Mouse (Mus musculus) layer of hippocampus, postnatal 14 days (tissue): ENCODE measurements around the gene Bckdk. TPM values are rescaled to one million over a fixed set of nuclear protein-coding genes. Genes with fewer than 3 reads are reported as not detected.
"Not testable (repeated sequence)": the region's sequence is repeated elsewhere in the genome, so short reads cannot be mapped to it uniquely, and the experiment has no call there.

ENCODE experiments used
- DNase-seq, 2 experiments: peaks; one replicate each; pipeline ENCODE4 v3.0.0; 2021 to 2022; ENCODE audit warnings: low spot score in 2 of 2, mixed read lengths in 1 of 2
- total RNA-seq, 2 experiments: library from RNA; stranded (reverse); gene quantifications; 2 replicates each; pipeline ENCODE4 v1.2.3; 2021

Gene Bckdk
- total RNA-seq, 2 experiments from 2014 or later: 38.5 to 48.9 TPM

GRCm38 (mm10) chr7:127928596-127928995 lies 24.7 kb downstream of the Bckdk start:
- DNase-seq: no peak

- DNase-seq: no peak
These were observed 26.0 kb downstream of the Bckdk start, which contains the start of gene Prss8 for GRCm38 (mm10) chr7:127929923-127930322. Gene Prss8, minus strand, starts transcription at chr7:127930104.

- DNase-seq: no peak
These were observed 26.8 kb downstream of the Bckdk start for GRCm38 (mm10) chr7:127930636-127931035.

DNA sequence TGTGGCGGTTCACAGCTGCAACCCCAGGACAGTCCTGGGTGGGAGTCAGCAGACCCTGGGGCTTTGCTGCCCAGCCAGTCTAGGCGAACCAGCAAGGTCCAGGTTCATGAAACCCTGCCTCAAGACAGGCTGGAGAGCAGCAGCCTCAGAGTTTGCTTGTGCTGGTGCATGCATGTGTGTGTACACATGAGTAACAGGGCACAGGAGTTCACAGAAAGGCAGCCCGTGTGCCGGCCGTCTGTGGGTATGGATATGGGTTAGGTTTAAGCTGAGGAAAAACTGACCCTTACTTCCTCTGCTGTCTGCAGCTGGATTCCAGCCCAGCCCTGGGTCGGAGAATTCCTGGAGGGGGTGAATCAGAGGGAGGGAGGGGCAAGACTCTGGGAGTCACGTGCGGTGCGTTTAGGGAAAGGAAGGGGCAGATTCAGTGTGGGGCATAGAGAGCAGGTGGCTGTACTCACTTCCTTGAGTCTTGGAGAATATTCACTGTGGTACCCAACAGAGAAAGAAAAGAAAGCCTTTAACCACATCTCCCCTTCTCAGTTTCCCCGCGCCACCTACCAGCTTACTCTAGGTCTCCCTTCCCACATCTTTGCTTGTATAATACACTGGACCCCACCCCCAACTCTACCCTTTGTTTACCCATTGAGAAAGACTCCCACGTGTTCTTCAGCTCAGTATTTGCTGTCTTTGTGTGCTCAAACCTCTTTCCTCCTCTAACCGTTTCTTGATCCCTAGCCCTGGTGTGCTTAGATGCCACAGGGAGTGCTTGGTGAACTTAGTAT lies 27.7 kb downstream of the Bckdk start:
- DNase-seq: no peak

- DNase-seq: no peak
These were observed 28.6 kb downstream of the Bckdk start for GRCm38 (mm10) chr7:127932273-127933031.

DNA sequence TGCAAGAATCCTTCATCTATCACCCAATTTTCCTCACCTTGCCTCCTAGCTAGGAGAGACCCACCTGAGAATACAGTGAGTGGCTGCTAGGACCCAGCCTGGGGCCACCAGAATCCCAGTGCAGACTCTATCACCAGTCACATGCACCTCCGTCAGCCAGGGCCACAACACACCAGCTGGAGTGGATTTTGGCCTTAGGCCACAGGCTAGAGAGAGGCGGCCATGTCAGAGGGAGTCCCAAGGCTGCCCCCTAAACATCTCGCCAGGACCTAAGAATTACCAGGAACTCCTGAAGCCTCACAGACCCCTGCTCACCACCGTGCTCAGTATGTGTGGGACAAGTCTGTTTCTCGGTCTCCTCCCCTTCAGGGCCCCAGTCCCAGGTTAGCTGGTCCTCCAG lies 30.2 kb downstream of the Bckdk start:
- no peak for DNase-seq

GRCm38 (mm10) chr7:127935028-127935722 lies 31.3 kb downstream of the Bckdk start:
- DNase-seq: peak; percentile 96

GRCm38 (mm10) chr7:127935748-127936159 lies 31.9 kb downstream of the Bckdk start:
- no peak for DNase-seq

DNA sequence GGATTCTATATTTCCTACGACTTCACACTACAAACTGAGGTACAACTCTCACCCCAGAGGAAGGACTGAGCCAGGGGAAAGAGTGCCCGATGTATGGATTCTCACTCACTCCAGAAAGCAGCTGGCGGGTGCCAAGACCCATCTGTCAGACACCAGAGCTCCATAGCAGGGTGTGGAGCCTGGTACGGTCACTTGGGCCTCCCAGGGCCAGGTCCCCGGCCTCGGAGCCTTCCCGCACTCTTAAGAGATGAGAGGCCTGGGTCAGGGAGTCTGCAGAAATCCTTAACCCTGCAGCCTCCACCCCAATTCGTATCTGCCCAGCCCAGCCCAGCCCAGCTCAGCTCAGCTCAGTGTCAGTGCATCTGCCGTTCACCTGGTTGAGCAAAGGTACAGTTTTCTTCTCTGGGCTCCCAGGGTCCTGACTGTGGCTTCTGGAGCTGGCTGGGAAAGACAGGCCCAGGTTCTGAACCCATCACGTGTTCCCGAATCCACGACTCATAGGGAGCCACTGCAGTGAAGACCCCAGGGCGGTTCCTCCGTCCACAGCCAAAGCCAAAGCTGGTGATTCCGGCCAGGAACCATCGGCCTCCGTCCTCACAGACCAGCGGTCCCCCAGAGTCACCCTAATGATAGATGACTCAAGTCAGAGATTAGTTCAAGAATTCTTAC lies 32.5 kb downstream of the Bckdk start:
- DNase-seq: no peak

DNA sequence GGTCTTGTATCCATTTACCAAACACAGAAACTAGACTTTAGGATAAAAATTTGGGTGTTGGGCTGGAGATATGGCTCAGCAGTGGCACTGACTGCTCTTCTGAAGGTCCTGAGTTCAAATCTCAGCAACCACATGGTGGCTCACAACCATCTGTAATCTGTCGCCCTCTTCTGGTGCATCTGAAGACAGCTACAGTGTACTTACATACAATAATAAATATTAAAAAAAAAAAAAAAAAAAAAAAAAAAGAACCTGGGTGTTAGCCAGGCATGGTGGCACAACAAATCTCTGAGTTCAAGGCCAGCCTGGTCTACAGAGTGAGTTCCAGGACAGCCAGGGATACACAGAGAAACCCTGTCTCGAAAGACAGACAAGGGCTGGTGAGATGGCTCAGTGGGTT lies 38.2 kb downstream of the Bckdk start:
- not testable (repeated sequence) for DNase-seq

- no peak for DNase-seq
These were observed 40.7 kb downstream of the Bckdk start for GRCm38 (mm10) chr7:127944614-127945013.

DNA sequence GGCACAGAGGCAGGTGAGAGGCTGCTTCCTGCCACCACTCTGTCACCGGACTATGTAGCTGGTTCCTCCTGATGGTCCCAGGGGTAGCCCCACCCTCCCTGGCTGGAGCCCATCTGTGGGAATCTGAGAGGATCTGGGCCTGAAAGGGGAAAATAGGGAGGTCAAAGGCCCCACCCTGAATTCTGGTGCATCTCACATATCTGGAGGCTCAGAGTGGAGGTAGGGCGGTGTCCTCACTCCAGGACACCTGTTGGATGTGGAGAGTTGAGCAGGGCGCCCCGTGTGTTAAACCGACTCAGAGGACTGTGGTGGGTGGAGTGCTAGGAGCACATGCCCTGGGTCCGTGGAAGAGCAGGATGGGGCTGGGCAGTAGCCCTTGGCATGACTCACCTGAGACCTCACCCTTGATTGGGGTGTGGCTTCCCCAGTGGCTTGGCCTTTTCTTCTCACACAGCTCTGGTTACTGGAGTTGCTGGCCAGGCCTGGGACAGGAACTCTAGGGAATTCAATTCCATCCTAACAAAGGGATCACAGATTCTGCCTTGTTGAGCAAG lies 42.7 kb downstream of the Bckdk start, which contains the start of gene Prss36:
Prss36 (minus strand) TSS at position 256 of the 554 bp plus-strand sequence.
- no peak for DNase-seq

DNA sequence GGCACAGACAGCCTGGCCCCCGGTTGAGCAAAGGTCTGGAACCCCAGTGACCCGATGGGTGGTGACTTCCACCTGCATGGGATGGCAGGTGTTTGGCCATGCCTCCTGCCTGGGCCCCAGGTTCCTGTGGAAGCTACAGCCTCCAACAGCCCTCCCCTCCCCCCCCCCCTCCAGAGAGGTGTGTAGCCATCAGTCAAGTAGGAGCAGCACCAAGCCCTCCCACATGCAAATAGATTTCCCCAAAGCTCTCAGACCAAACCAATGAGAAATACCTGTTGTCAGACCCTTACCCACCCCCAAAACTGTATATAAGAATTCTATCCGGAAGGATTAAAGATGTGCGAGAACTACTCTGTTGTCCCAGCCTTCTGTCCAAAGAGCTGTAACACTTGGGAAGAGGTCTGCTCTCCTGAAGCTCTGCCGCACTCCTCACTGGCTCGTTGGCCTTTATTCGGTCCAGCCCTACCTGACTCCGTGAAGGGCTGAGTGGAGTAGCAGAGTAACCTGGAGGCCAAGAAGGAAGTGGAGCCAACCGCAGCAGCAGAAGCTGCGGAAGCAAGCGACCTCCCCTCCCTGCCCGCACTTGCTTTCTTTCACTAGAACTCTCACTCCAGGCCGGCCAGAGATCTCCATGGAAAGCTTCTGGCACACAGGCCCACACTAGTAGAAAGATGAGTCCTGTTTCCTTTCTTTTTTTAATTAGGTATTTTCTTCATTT lies 49.1 kb downstream of the Bckdk start:
- no peak for DNase-seq

- no peak for DNase-seq
These were observed 55.5 kb downstream of the Bckdk start for GRCm38 (mm10) chr7:127959364-127959763.

Other genes with a start within 250 kb of the Bckdk start
- 10 to 100 TPM; 30.3 to 38.0 TPM for gene Bcl7c, start 195.1 kb upstream of the Bckdk start, total RNA-seq
- gene Ctf1, start 191.3 kb upstream of the Bckdk start, total RNA-seq: 1 to 10 TPM; 3.2 to 5.4 TPM
- gene Ctf2, start 171.9 kb upstream of the Bckdk start, total RNA-seq: not detected
- 10 to 100 TPM; 73.0 to 73.5 TPM for gene Fbxl19, start 159.5 kb upstream of the Bckdk start, total RNA-seq
- gene Orai3, start 134.3 kb upstream of the Bckdk start, total RNA-seq: 10 to 100 TPM; 22.4 to 22.7 TPM
- 10 to 100 TPM; 38.2 to 41.8 TPM for gene Setd1a, start 127.4 kb upstream of the Bckdk start, total RNA-seq
- gene Gm49388, start 118.5 kb upstream of the Bckdk start, total RNA-seq: 1 to 10 TPM; 4.1 to 4.7 TPM
- 1 to 10 TPM; 5.9 to 6.6 TPM for gene Hsd3b7, start 103.5 kb upstream of the Bckdk start, total RNA-seq
- 10 to 100 TPM; 51.4 to 59.6 TPM for gene Stx4a, start 79.8 kb upstream of the Bckdk start, total RNA-seq
- gene Stx1b, start 79.5 kb upstream of the Bckdk start, total RNA-seq: 100 to 1,000 TPM; 341 to 360 TPM
- 10 to 100 TPM; 28.1 to 29.0 TPM for gene Zfp646, start 27.9 kb upstream of the Bckdk start, total RNA-seq
- 10 to 100 TPM; 22.4 to 23.9 TPM for gene Zfp668, start 27.3 kb upstream of the Bckdk start, total RNA-seq
- 1 to 10 TPM in 1 of 2 experiments, under 1 TPM in 1; 0.98 to 1.4 TPM for gene Prss53, start 13.1 kb upstream of the Bckdk start, total RNA-seq
- not detected for gene Gm21974, start 8.6 kb upstream of the Bckdk start, total RNA-seq
- gene Vkorc1, start 8.5 kb upstream of the Bckdk start, total RNA-seq: 10 to 100 TPM; 20.2 to 24.7 TPM
- gene Kat8, start 8.4 kb downstream of the Bckdk start, total RNA-seq: 10 to 100 TPM; 24.0 to 30.0 TPM
- gene Prss8, start 26.0 kb downstream of the Bckdk start, total RNA-seq: under 1 TPM in 1 of 2 experiments, not detected in 1; 0.60 TPM
- 10 to 100 TPM; 12.2 to 12.4 TPM for gene Prss36, start 42.6 kb downstream of the Bckdk start, total RNA-seq
- 100 to 1,000 TPM; 328 to 375 TPM for gene Fus, start 63.4 kb downstream of the Bckdk start, total RNA-seq
- 1 to 10 TPM; 1.5 to 4.3 TPM for gene Pycard, start 89.8 kb downstream of the Bckdk start, total RNA-seq
- under 1 TPM; 0.25 to 0.36 TPM for gene Trim72, start 99.9 kb downstream of the Bckdk start, total RNA-seq
- 10 to 100 TPM; 11.1 to 13.1 TPM for gene Itgam, start 158.6 kb downstream of the Bckdk start, total RNA-seq
- under 1 TPM in 1 of 2 experiments, not detected in 1; 0.12 TPM for gene Gm49368, start 158.6 kb downstream of the Bckdk start, total RNA-seq
- under 1 TPM; 0.26 to 0.39 TPM for gene Itgax, start 225.5 kb downstream of the Bckdk start, total RNA-seq